Mouse (Mus musculus): ENCODE results near the gene Tex36.

- TF ChIP-seq CHD2 (IDR thresholded peaks at IDR 0.05; ENCODE audit: low read depth, low read length) (no peak), ZC3H11A (IDR thresholded peaks at IDR 0.05; ENCODE audit: borderline replicate concordance, low read depth, low read length) (no peak), ZNF384 (IDR thresholded peaks at IDR 0.05; ENCODE audit: low read depth, low read length) (no peak)
Measured at GRCm38 (mm10) chr7:133580296-133580640, 21.7 kb downstream of the Tex36 start.

Data from ES-E14 (cell line).